Mouse (Mus musculus) CH12.LX (cell line): ENCODE data around the gene Sgsm1. TPM values are rescaled to one million over a fixed set of nuclear protein-coding genes. Genes with fewer than 3 reads are reported as not detected.

ENCODE experiments used
- DNase-seq: peaks from one replicate; pipeline ENCODE4 v3.0.0-alpha.2; 2013; ENCODE audit errors: extremely low read depth
- H3K27ac ChIP-seq: 2 replicates; pipeline ENCODE4 v1.5.1; 2012; ENCODE audit warnings: low read depth, mild to moderate bottlenecking, control low read depth, moderate library complexity; ENCODE audit not compliant: insufficient read depth
- H3K27me3 ChIP-seq: replicated peaks from 2 replicates; pipeline ENCODE3; 2012; ENCODE audit warnings: inconsistent platforms
- H3K36me3 ChIP-seq, 2 experiments: replicated peaks in 1 of 2; 2 replicates each; pipeline versions ENCODE3 to v1.6.1; 2012; ENCODE audit warnings: inconsistent platforms in 1 of 2, low read length in 1 of 2, mild to moderate bottlenecking in 1 of 2, mixed read lengths in 1 of 2, moderate library complexity in 1 of 2; ENCODE audit not compliant: control insufficient read depth in 1 of 2, insufficient read depth in 1 of 2
- H3K4me1 ChIP-seq, 2 experiments: 2 replicates each; pipeline ENCODE4 v1.6.1; 2012; ENCODE audit warnings: inconsistent platforms in 1 of 2, moderate library complexity in 1 of 2; ENCODE audit not compliant: insufficient read depth in 2 of 2, control insufficient read depth in 1 of 2
- H3K4me2 ChIP-seq: 2 replicates; pipeline ENCODE4 v1.6.1; 2012; ENCODE audit warnings: low read depth, mild to moderate bottlenecking, control low read depth; ENCODE audit not compliant: poor library complexity, insufficient read depth, severe bottlenecking
- H3K4me3 ChIP-seq, 3 experiments: fragments of 150-350 bp in 1 of 3; sonication (generic) in 1 of 3; replicated peaks in 1 of 3; 2 replicates each; pipeline versions ENCODE3 to v1.5.1; 2011 to 2012; ENCODE audit warnings: low read depth in 2 of 3, low read length in 2 of 3, mild to moderate bottlenecking in 2 of 3, moderate library complexity in 2 of 3, control low read depth in 1 of 3, improper control_type of control experiment in 1 of 3, inconsistent platforms in 1 of 3, mixed read lengths in 1 of 3; ENCODE audit not compliant: poor library complexity in 1 of 3
- H3K79me2 ChIP-seq: replicated peaks from 2 replicates; pipeline ENCODE4 v1.6.1; 2012; ENCODE audit warnings: mild to moderate bottlenecking, moderate library complexity; ENCODE audit not compliant: control insufficient read depth, poor library complexity, insufficient read depth, severe bottlenecking; ENCODE audit errors: extremely low read depth
- H3K9ac ChIP-seq: 2 replicates; pipeline ENCODE4 v1.6.1; 2012; ENCODE audit warnings: low read depth, mild to moderate bottlenecking, control low read depth, moderate library complexity; ENCODE audit not compliant: insufficient read depth
- H3K9me3 ChIP-seq: replicated peaks from 2 replicates; pipeline ENCODE3; 2012; ENCODE audit warnings: low read length, inconsistent platforms, mixed read lengths
- CHD2 ChIP-seq: IDR thresholded peaks from 2 replicates; pipeline ENCODE4 v1.6.1; 2011; ENCODE audit warnings: low read length, improper control_type of control experiment
- CTCF ChIP-seq, 2 experiments: IDR thresholded peaks in 1 of 2; conservative IDR thresholded peaks in 1 of 2; 2 replicates each; pipeline ENCODE4 v1.5.1; 2011 to 2012; ENCODE audit warnings: low read depth in 2 of 2, low read length in 2 of 2, improper control_type of control experiment in 1 of 2, inconsistent platforms in 1 of 2, mild to moderate bottlenecking in 1 of 2, moderate library complexity in 1 of 2
- EP300 ChIP-seq: IDR thresholded peaks from 2 replicates; pipeline ENCODE4 v1.6.1; 2011; ENCODE audit warnings: low read length, improper control_type of control experiment
- GABPA ChIP-seq: IDR thresholded peaks from 2 replicates; pipeline ENCODE4 v1.6.1; 2012; ENCODE audit warnings: low read depth, low read length, improper control_type of control experiment, inconsistent platforms; ENCODE audit not compliant: insufficient replicate concordance
- IRF4 ChIP-seq: IDR thresholded peaks from 2 replicates; pipeline ENCODE4 v1.6.1; 2014; ENCODE audit warnings: low read depth, mild to moderate bottlenecking, inconsistent platforms, low read length, improper control_type of control experiment
- JUN ChIP-seq: IDR thresholded peaks from 2 replicates; pipeline ENCODE4 v1.6.1; 2011; ENCODE audit warnings: low read depth, mild to moderate bottlenecking, low read length, improper control_type of control experiment, moderate library complexity; ENCODE audit not compliant: insufficient read depth
- KAT2A ChIP-seq: IDR thresholded peaks from 2 replicates; pipeline ENCODE4 v1.6.1; 2012; ENCODE audit warnings: low read length, improper control_type of control experiment, inconsistent platforms; ENCODE audit not compliant: insufficient replicate concordance
- MAFK ChIP-seq: IDR thresholded peaks from 2 replicates; pipeline ENCODE4 v1.6.1; 2011; ENCODE audit warnings: low read length, improper control_type of control experiment; ENCODE audit not compliant: insufficient replicate concordance
- MAX ChIP-seq: IDR thresholded peaks from 2 replicates; pipeline ENCODE4 v1.6.1; 2011; ENCODE audit warnings: low read length, improper control_type of control experiment
- MAZ ChIP-seq: IDR thresholded peaks from 2 replicates; pipeline ENCODE4 v1.6.1; 2012; ENCODE audit warnings: low read depth, mild to moderate bottlenecking, inconsistent platforms, low read length, improper control_type of control experiment, moderate library complexity
- MXI1 ChIP-seq: IDR thresholded peaks from 2 replicates; pipeline ENCODE4 v1.6.1; 2011; ENCODE audit warnings: mild to moderate bottlenecking, low read depth, low read length, improper control_type of control experiment
- NELFE ChIP-seq: IDR thresholded peaks from 2 replicates; pipeline ENCODE4 v1.6.1; 2011; ENCODE audit warnings: low read depth, low read length, improper control_type of control experiment
- PAX5 ChIP-seq: IDR thresholded peaks from 2 replicates; pipeline ENCODE4 v1.6.1; 2012; ENCODE audit warnings: low read length, inconsistent platforms, mixed read lengths
- POLR2AphosphoS2 ChIP-seq: IDR thresholded peaks from 2 replicates; pipeline ENCODE4 v1.6.1; 2011; ENCODE audit warnings: low read depth, low read length, improper control_type of control experiment
- RCOR1 ChIP-seq: conservative IDR thresholded peaks from 2 replicates; pipeline ENCODE4 v1.6.1; 2012; ENCODE audit warnings: low read depth, mild to moderate bottlenecking, inconsistent platforms, low read length, improper control_type of control experiment
- SIN3A ChIP-seq: IDR thresholded peaks from 2 replicates; pipeline ENCODE4 v1.6.1; 2012; ENCODE audit warnings: low read length, improper control_type of control experiment, inconsistent platforms
- SMC3 ChIP-seq: IDR thresholded peaks from 2 replicates; pipeline ENCODE4 v1.6.1; 2011; ENCODE audit warnings: low read depth, low read length, improper control_type of control experiment
- TBP ChIP-seq: conservative IDR thresholded peaks from 2 replicates; pipeline ENCODE4 v1.6.1; 2011; ENCODE audit warnings: low read depth, low read length, improper control_type of control experiment
- TCF12 ChIP-seq: IDR thresholded peaks from 2 replicates; pipeline ENCODE4 v1.6.1; 2014; ENCODE audit warnings: low read depth, mild to moderate bottlenecking, inconsistent platforms, low read length, improper control_type of control experiment
- UBTF ChIP-seq: IDR thresholded peaks from 2 replicates; pipeline ENCODE4 v1.6.1; 2012; ENCODE audit warnings: low read depth, mild to moderate bottlenecking, inconsistent platforms, low read length, improper control_type of control experiment, moderate library complexity
- USF1 ChIP-seq: IDR thresholded peaks from 2 replicates; pipeline ENCODE4 v1.6.1; 2014; ENCODE audit warnings: low read depth, mild to moderate bottlenecking, inconsistent platforms, low read length, improper control_type of control experiment
- USF2 ChIP-seq: conservative IDR thresholded peaks from 2 replicates; pipeline ENCODE4 v1.6.1; 2011; ENCODE audit warnings: low read depth, low read length, improper control_type of control experiment
- ZC3H11A ChIP-seq: IDR thresholded peaks from 2 replicates; pipeline ENCODE4 v1.6.1; 2012; ENCODE audit warnings: low read depth, mild to moderate bottlenecking, inconsistent platforms, low read length, improper control_type of control experiment
- ZKSCAN1 ChIP-seq: IDR thresholded peaks from 2 replicates; pipeline ENCODE4 v1.6.1; 2012; ENCODE audit warnings: low read depth, inconsistent platforms, low read length, improper control_type of control experiment, borderline replicate concordance
- ZMIZ1 ChIP-seq: IDR thresholded peaks from 2 replicates; pipeline ENCODE4 v1.6.1; 2012; ENCODE audit warnings: low read depth, mild to moderate bottlenecking, inconsistent platforms, low read length, improper control_type of control experiment
- dilution Hi-C: fragments of 300-500 bp; cut with MboI; formaldehyde crosslinking; loops from 2 replicates; pipeline ENCODE4 v1.14.3; 2020; ENCODE audit warnings: low sequenced_read_pairs; ENCODE audit not compliant: extremely low pct_unique_long_range_greater_than_20kb, extremely low pct_ligation_motif_present
- in situ Hi-C: fragments of 300-500 bp; cut with MboI; formaldehyde crosslinking; loops from 3 replicates; pipeline ENCODE4 v1.14.3; 2019; ENCODE audit warnings: low sequenced_read_pairs, low pct_ligation_motif_present, low pct_unique_long_range_greater_than_20kb, mixed read lengths
- polyA plus RNA-seq: library from polyadenylated mRNA; unstranded; fragments of >175 nt; gene quantifications from 2 replicates; pipeline ENCODE4 v1.2.1, GENCODE M21; 2012; ENCODE audit warnings: low read depth; ENCODE audit not compliant: insufficient read length
- total RNA-seq, 2 experiments: library from RNA; depleted of rRNA; stranded (reverse); fragments of 300-350 nt in 1 of 2; fragments of >200 nt in 1 of 2; gene quantifications; 2 replicates each; pipeline ENCODE4 v1.2.3; 2012 to 2014

Sgsm1 gene
- total and polyA plus RNA-seq, 3 experiments = 0.08 TPM; not detected in 2

- TF ChIP-seq ZC3H11A (no peak), TBP (no peak), UBTF (no peak), NELFE (no peak), PAX5 (no peak), POLR2AphosphoS2 (no peak), SMC3 (no peak), ZMIZ1 (no peak), CTCF (conservative IDR thresholded peaks at IDR 0.05 in 1 of 2, IDR thresholded peaks at IDR 0.05 in 1 of 2; ENCODE audit: low read depth in 2 of 2, low read length in 2 of 2) (no peak), MXI1 (no peak), JUN (no peak), CHD2 (no peak), EP300 (no peak)
- TF ChIP-seq, all 38 proteins: peak for 0
- no peaks in the 10 kb centered on the region for H3K4me1 ChIP-seq
- no peak for DNase-seq
- in situ Hi-C loops (no loop called here), dilution Hi-C loops (no loop called here)
- H3K27me3 ChIP-seq = peaks cover 29% of the 10 kb centered on the region
- no peak overlapping the region for H3K27ac ChIP-seq
- no peak overlapping the region for H3K9ac ChIP-seq
- H3K79me2 ChIP-seq = no peaks in the 10 kb centered on the region
- no peak overlapping the region for H3K4me3 ChIP-seq
- no peak overlapping the region for H3K4me2 ChIP-seq
- no peaks in the 10 kb centered on the region for H3K36me3 ChIP-seq
- H3K9me3 ChIP-seq = no peaks in the 10 kb centered on the region
Observed at GRCm38 (mm10) chr5:113295791-113296190, 14.8 kb downstream of the Sgsm1 start.

GRCm38 (mm10) chr5:113294575-113294974 lies 16.0 kb downstream of the Sgsm1 start:
- no peak for DNase-seq
- Histone ChIP-seq H3K9ac (no peak overlapping the region), H3K27me3 (peaks cover 33% of the 10 kb centered on the region), H3K4me3 (no peak overlapping the region), H3K9me3 (no peaks in the 10 kb centered on the region), H3K79me2 (no peaks in the 10 kb centered on the region), H3K4me1 (no peaks in the 10 kb centered on the region), H3K36me3 (no peaks in the 10 kb centered on the region), H3K4me2 (no peak overlapping the region), H3K27ac (no peak overlapping the region)
- in situ Hi-C loops (no loop called here), dilution Hi-C loops (no loop called here)
- TF ChIP-seq UBTF = no peak
- TF ChIP-seq KAT2A = no peak
- no peak for TF ChIP-seq MAZ
- no peak for TF ChIP-seq ZKSCAN1
- TF ChIP-seq POLR2AphosphoS2 = no peak
- TF ChIP-seq SIN3A = no peak
- no peak for TF ChIP-seq EP300
- no peak for TF ChIP-seq TBP
- TF ChIP-seq ZMIZ1 = no peak
- no peak for TF ChIP-seq IRF4
- TF ChIP-seq RCOR1 = no peak
- TF ChIP-seq SMC3 = no peak
- TF ChIP-seq USF2 = no peak
- no peak for TF ChIP-seq MAX
- no peak for TF ChIP-seq JUN
- no peak for TF ChIP-seq TCF12
- no peak for TF ChIP-seq GABPA
- TF ChIP-seq MAFK = no peak
- TF ChIP-seq USF1 = no peak
